Mouse (Mus musculus): ENCODE measurements around the gene Olfr948. TPM values are rescaled to one million over a fixed set of nuclear protein-coding genes. Genes with fewer than 3 reads are reported as not detected.

Olfr948 gene
- not detected in 2 replicates for polyA plus RNA-seq (2016; fragmentation: Nextera tagmentation; extraction: Ambion mirVana)

- H3K4me2 ChIP-seq (replicated peaks): no peak within 1 kb of the TSS
- H3K36me3 ChIP-seq: no peaks in the 10 kb centered on the region
- ATAC-seq (ENCODE audit: low FRiP score): no peak
- H3K27ac ChIP-seq: no peak within 1 kb of the TSS
- no peaks in the 10 kb centered on the region for H3K27me3 ChIP-seq
- H3K9ac ChIP-seq: no peak within 1 kb of the TSS
- H3K4me1 ChIP-seq: no peaks in the 10 kb centered on the region
- H3K9me3 ChIP-seq (replicated peaks): no peaks in the 10 kb centered on the region
- no peak within 1 kb of the TSS for H3K4me3 ChIP-seq
These were observed at the start of gene Olfr948 for GRCm38 (mm10) chr9:39325945-39326344. TSS of gene Olfr948 (minus strand) at chr9:39326045.

DNA sequence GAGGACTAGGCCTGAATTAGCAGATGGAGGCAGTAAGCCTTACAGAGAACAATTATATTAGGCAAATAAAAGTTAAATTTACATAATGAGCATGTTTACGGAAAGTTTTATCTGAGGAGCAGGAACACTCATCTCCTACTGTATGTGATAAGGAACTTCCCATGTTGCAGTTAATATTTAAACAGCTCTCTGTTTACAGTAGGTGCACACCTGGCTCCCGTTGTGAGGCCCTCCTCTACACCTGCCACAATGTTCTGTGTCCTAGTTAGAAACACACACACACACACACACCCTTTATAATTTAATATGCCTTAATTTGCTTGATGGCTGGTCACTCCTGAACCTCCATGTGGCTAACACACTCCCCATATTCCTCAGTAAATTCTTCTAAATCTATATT is 38.7 kb downstream of the Olfr948 start:
- ATAC-seq (ENCODE audit: low FRiP score): no peak
- H3K4me3 ChIP-seq: no peak overlapping the region
- H3K9me3 ChIP-seq (replicated peaks): no peaks in the 10 kb centered on the region
- H3K4me2 ChIP-seq (replicated peaks): no peak overlapping the region
- 88% methylated on average over 2 of the region's 2 CpGs for WGBS
- no peak overlapping the region for H3K27ac ChIP-seq
- H3K36me3 ChIP-seq: no peaks in the 10 kb centered on the region
- no peak overlapping the region for H3K9ac ChIP-seq
- no peaks in the 10 kb centered on the region for H3K4me1 ChIP-seq
- H3K27me3 ChIP-seq: no peaks in the 10 kb centered on the region

GRCm38 (mm10) chr9:39276718-39277117 is 49.1 kb downstream of the Olfr948 start, which contains the start of gene Olfr945:
TSS of gene Olfr945 (minus strand) at chr9:39276818.
- no peak within 1 kb of the TSS for H3K9ac ChIP-seq
- no peaks in the 10 kb centered on the region for H3K4me1 ChIP-seq
- no peak within 1 kb of the TSS for H3K4me3 ChIP-seq
- ATAC-seq (ENCODE audit: low FRiP score): no peak
- H3K9me3 ChIP-seq (replicated peaks): no peaks in the 10 kb centered on the region
- H3K27me3 ChIP-seq: no peaks in the 10 kb centered on the region
- H3K4me2 ChIP-seq (replicated peaks): no peak within 1 kb of the TSS
- no peak within 1 kb of the TSS for H3K27ac ChIP-seq
- WGBS: 88% methylated on average over 3 of the region's 3 CpGs
- no peaks in the 10 kb centered on the region for H3K36me3 ChIP-seq

Other genes with a start within 250 kb of the Olfr948 start
- not detected in 2 replicates for gene Olfr938, start 247.2 kb downstream of the Olfr948 start, polyA plus RNA-seq (2016; fragmentation: Nextera tagmentation; extraction: Ambion mirVana)
- gene Olfr27, start 197.9 kb downstream of the Olfr948 start, polyA plus RNA-seq (2016; fragmentation: Nextera tagmentation; extraction: Ambion mirVana): not detected in 2 replicates
- not detected in 2 replicates for gene Olfr943, start 159.7 kb downstream of the Olfr948 start, polyA plus RNA-seq (2016; fragmentation: Nextera tagmentation; extraction: Ambion mirVana)
- gene Olfr944, start 124.1 kb downstream of the Olfr948 start, polyA plus RNA-seq (2016; fragmentation: Nextera tagmentation; extraction: Ambion mirVana): not detected in 2 replicates
- not detected in 2 replicates for gene Olfr1537, start 76.1 kb downstream of the Olfr948 start, polyA plus RNA-seq (2016; fragmentation: Nextera tagmentation; extraction: Ambion mirVana)
- not detected in 2 replicates for gene Olfr945, start 49.2 kb downstream of the Olfr948 start, polyA plus RNA-seq (2016; fragmentation: Nextera tagmentation; extraction: Ambion mirVana)
- not detected in 2 replicates for gene Olfr951, start 61.4 kb upstream of the Olfr948 start, polyA plus RNA-seq (2016; fragmentation: Nextera tagmentation; extraction: Ambion mirVana)
- not detected in 2 replicates for gene Olfr952, start 101.1 kb upstream of the Olfr948 start, polyA plus RNA-seq (2016; fragmentation: Nextera tagmentation; extraction: Ambion mirVana)
- not detected in 2 replicates for gene Olfr954, start 130.7 kb upstream of the Olfr948 start, polyA plus RNA-seq (2016; fragmentation: Nextera tagmentation; extraction: Ambion mirVana)
- gene Olfr955, start 145.9 kb upstream of the Olfr948 start, polyA plus RNA-seq (2016; fragmentation: Nextera tagmentation; extraction: Ambion mirVana): not detected in 2 replicates
- gene Olfr44, start 167.9 kb upstream of the Olfr948 start, polyA plus RNA-seq (2016; fragmentation: Nextera tagmentation; extraction: Ambion mirVana): not detected in 2 replicates
- not detected in 2 replicates for gene Olfr957, start 189.8 kb upstream of the Olfr948 start, polyA plus RNA-seq (2016; fragmentation: Nextera tagmentation; extraction: Ambion mirVana)
- not detected in 2 replicates for gene Olfr958, start 228.0 kb upstream of the Olfr948 start, polyA plus RNA-seq (2016; fragmentation: Nextera tagmentation; extraction: Ambion mirVana)
- gene Olfr959, start 249.5 kb upstream of the Olfr948 start, polyA plus RNA-seq (2016; fragmentation: Nextera tagmentation; extraction: Ambion mirVana): not detected in 2 replicates